Mouse (Mus musculus) adrenal gland, adult 18-20 months (tissue): ENCODE measurements around the gene Cped1. TPM values are rescaled to one million over a fixed set of nuclear protein-coding genes. Genes with fewer than 3 reads are reported as not detected.

Experiments
- DNase-seq, 2 experiments: peaks; one replicate each; pipeline ENCODE4 v3.0.0; 2021 to 2022; ENCODE audit warnings: low spot score in 2 of 2
- total RNA-seq, 2 experiments: library from RNA; stranded (reverse); gene quantifications; 1 replicate in 1 of 2; 2 replicates in 1 of 2; pipeline ENCODE4 v1.2.3; 2021

Gene Cped1
- total RNA-seq, 2 experiments from 2014 or later = 43.9 to 50.3 TPM

GRCm38 (mm10) chr6:22140786-22141185 is 155.1 kb downstream of the Cped1 start:
- DNase-seq = no peak

GRCm38 (mm10) chr6:22147236-22147635 is 161.5 kb downstream of the Cped1 start:
- DNase-seq = no peak

GRCm38 (mm10) chr6:22148511-22148910 is 162.8 kb downstream of the Cped1 start:
- DNase-seq = no peak

- DNase-seq = no peak
Observed at GRCm38 (mm10) chr6:22157461-22157860, 171.7 kb downstream of the Cped1 start.

GRCm38 (mm10) chr6:22161944-22162343 is 176.2 kb downstream of the Cped1 start:
- no peak for DNase-seq

GRCm38 (mm10) chr6:22168388-22168787 is 182.7 kb downstream of the Cped1 start:
- no peak for DNase-seq

GRCm38 (mm10) chr6:22178721-22179295 is 193.1 kb downstream of the Cped1 start:
- DNase-seq = no peak

- DNase-seq = no peak
Observed at GRCm38 (mm10) chr6:22180316-22180715, 194.6 kb downstream of the Cped1 start.

- no peak for DNase-seq
Observed at GRCm38 (mm10) chr6:22186967-22187366, 201.3 kb downstream of the Cped1 start.

- DNase-seq = no peak
Observed at GRCm38 (mm10) chr6:22189346-22190335, 203.9 kb downstream of the Cped1 start.

- DNase-seq = no peak
Observed at GRCm38 (mm10) chr6:22198603-22199002, 212.9 kb downstream of the Cped1 start.

- DNase-seq = no peak
Observed at GRCm38 (mm10) chr6:22199473-22199872, 213.8 kb downstream of the Cped1 start.

GRCm38 (mm10) chr6:22200133-22200532 is 214.4 kb downstream of the Cped1 start:
- DNase-seq = no peak

- peak in 1 of 2 experiments; percentile 5 for DNase-seq
Observed at GRCm38 (mm10) chr6:22201879-22202278, 216.2 kb downstream of the Cped1 start.

- no peak for DNase-seq
Observed at GRCm38 (mm10) chr6:22205030-22205750, 219.5 kb downstream of the Cped1 start.

GRCm38 (mm10) chr6:22205751-22206121 is 220.0 kb downstream of the Cped1 start:
- DNase-seq = no peak

GRCm38 (mm10) chr6:22206179-22206578 is 220.5 kb downstream of the Cped1 start:
- DNase-seq = no peak

- no peak for DNase-seq
Observed at GRCm38 (mm10) chr6:22206630-22207293, 221.0 kb downstream of the Cped1 start.

GRCm38 (mm10) chr6:22212158-22212557 is 226.4 kb downstream of the Cped1 start:
- DNase-seq = no peak

GRCm38 (mm10) chr6:22213187-22213586 is 227.5 kb downstream of the Cped1 start:
- no peak for DNase-seq

- no peak for DNase-seq
Observed at GRCm38 (mm10) chr6:22213813-22214212, 228.1 kb downstream of the Cped1 start.
